Mouse (Mus musculus): ENCODE data around the gene Ano4.

DNA sequence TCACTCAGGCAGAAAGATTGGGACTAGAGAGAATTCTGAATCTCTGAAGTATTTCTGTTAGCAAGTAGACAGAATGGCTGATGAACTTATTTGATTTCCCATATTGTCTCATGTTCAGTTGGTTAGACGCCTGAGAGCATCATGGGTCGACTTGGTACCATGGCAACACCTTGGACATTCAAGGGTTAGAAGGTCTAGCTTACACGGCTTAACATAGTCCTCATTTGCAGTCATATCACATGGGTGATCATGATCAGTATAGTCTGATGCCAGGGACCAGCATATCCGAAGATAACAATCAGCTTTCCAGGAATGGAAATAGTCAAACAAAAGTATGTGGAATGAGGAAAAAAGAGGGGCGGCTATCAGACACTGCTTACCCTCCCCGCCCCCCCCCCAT lies 365.6 kb downstream of the Ano4 start:
- TF ChIP-seq CTCF (IDR thresholded peaks at IDR 0.05; ENCODE audit: control insufficient read depth, insufficient read depth, insufficient read length) (no peak), USF1 (IDR thresholded peaks at IDR 0.05; ENCODE audit: low read depth) (no peak), MYOD1 (IDR thresholded peaks at IDR 0.05; ENCODE audit: control insufficient read depth, insufficient read length, low read depth) (no peak), MAX (IDR thresholded peaks at IDR 0.05) (no peak), MYOG (IDR thresholded peaks at IDR 0.05; ENCODE audit: control insufficient read depth, extremely low read depth, insufficient read length) (no peak), FOSL1 (IDR thresholded peaks at IDR 0.05; ENCODE audit: insufficient read depth, low read length, poor library complexity, severe bottlenecking) (no peak), CEBPB (IDR thresholded peaks at IDR 0.05; ENCODE audit: low read depth) (no peak)
